Mouse (Mus musculus) layer of hippocampus, postnatal 10 days (tissue): ENCODE measurements around the gene Arnt. TPM values are rescaled to one million over a fixed set of nuclear protein-coding genes. Genes with fewer than 3 reads are reported as not detected.
A peak's percentile ranks its signal among the peaks of the same experiment; 100 is the strongest.

Source experiments
- DNase-seq, 2 experiments: peaks; one replicate each; pipeline ENCODE4 v3.0.0; 2021; ENCODE audit warnings: low spot score in 2 of 2
- total RNA-seq, 2 experiments: library from RNA; stranded (reverse); gene quantifications; 2 replicates each; pipeline ENCODE4 v1.2.3; 2021

The Arnt gene
- total RNA-seq, 2 experiments from 2014 or later = 35.8 to 44.0 TPM

DNA sequence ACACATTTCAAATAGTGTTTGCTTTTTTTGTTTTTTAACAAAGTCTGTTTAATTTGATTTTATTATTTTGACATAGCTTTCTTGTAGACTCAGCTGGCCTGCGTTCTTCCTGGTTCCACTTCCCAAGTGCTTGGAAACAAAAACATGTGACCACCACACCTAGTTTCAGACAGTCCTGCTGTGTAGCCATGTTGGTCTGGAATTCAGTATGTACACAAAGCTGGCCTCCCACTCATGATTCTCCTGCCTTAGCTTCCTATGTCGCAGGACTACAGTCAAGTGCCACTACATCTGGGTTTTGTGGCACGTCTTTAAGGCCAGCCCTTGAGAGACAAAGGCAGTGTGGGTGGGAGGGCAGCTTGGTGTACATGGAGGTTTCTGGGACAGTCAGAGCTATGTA, 16.7 kb downstream of the Arnt start:
- no peak for DNase-seq

DNA sequence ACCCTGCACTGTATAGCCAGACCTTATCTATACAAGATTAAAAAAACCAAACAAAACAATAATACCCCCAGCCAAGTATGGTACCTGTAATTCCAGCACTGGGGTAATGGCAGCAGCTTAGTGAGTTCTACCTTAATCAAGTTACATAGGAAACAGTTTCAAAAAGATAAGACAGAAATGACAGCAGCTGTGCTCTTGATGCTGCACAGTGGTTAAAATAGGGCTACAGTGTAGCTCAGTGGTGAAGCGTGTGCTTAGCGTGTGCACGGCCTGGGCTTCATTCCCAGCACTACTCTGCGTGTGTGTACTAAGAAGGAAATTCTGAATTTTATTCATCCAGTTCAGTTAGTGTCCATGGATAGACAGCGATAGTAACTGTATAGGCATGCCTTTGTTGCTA, 22.2 kb downstream of the Arnt start:
- DNase-seq = no peak

DNA sequence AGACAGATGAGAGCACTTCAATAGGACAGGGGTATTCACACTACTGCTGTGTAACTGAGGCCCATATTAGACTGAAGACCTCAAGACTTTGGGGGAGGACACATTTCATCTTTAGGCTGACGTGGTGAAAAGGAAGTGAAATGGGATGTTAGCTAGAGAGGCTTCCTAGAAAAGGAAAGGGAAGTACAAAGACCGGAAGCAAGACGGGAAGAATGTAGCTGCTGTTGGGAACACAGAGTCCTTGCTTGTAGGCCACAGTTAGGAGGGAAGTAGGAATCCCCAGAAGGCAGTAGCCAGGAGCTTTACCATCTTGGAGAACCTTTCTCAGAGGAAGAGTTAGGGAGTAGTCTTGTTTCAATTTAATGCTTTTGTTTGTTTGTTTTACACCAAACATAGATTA, 23.6 kb downstream of the Arnt start:
- DNase-seq = no peak

DNA sequence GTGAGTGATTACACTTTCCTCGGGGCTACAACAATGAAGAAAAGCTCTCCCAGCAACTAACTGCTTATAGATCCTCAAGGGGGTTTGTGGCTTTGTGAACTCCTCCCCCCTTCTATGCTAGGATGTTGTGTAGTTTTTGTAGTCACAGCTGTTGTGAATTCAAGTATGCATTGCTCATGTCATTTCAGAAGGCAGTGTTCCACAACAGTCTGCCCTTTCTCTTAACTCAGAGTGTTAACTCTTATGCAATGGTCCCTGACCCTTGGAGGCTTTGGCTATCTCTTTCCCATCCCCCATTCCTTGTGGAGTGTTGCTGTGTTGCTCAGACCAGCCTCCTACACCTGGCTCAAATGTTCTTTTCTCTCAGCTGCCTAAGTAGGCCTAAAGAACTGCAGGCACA, 25.2 kb downstream of the Arnt start:
- no peak for DNase-seq

DNA sequence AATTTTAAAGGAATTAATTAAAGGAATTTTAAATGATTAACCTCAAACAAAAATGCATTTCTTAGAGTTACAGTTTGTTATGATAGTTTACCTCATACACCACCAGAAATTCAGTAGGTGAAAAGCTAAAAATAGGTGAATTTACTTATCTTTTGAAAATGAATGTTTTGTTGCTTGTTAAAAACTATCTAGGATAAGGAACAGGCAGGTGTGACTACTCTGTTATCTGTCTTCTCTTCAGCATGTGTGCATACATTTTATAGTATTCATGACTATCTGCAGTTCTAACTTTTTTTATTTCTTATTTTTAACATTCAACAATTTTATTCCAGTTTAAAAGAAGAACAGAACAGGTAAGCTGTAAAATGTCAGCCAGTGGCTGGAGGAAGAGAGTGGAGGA, 29.7 kb downstream of the Arnt start:
- DNase-seq = no peak

DNA sequence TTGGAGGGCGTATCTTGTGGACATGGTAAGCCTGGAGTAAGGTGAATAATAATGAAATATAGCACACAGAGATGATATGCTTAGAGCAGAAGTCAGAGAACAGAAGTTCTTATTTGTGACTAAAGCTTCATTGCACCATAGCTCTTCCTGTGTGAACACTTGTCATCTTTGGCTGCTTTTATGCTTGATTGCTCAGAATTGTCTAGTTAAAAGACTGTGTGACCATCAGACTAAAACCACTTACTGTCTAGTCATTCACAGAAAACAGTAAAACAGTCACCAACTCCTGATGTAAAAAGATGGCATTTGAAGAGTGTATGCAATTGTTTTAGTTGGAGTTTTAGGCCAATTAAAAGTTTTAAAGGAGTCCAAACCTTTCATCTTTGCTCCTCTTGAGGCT, 44.8 kb downstream of the Arnt start:
- DNase-seq = no peak

DNA sequence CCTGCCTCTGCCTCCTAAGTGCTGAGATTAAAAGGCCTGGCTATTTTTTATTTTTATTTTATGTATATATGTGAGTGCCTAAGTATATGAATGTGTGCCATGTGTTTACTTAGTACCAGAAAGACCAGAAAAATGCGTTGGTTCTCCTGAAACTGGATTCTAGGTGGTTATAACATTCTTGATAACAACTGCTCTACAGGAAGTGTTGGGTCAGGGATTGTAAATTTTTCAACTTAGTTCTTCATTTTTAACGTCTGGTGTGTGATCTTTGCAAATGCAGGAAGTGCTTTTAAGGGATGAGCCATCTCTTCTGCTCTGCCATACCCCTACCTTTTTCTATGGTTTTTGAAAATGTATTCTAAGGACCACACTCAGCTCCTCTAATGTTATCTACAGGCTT, 52.2 kb downstream of the Arnt start:
- no peak for DNase-seq

DNA sequence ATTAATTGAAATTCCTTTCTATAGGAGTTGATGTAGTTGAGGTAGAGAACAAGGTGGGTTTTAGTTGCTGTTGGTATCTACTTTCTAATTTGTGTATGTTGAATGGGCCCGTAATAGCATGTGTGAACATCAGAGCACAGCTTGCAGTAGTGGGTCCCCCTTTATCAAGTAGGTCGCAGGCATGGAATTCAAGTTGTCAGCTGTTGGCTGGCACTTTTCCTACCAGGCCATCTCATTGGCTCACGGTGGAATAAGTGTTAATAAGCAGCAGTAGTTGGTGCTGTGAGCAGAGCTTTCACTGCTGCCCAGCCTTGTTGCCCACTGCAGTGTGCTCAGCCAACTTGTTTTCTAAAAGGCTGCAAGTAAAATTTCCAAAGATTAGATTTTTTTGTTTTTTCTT, 54.5 kb downstream of the Arnt start:
- no peak for DNase-seq

DNA sequence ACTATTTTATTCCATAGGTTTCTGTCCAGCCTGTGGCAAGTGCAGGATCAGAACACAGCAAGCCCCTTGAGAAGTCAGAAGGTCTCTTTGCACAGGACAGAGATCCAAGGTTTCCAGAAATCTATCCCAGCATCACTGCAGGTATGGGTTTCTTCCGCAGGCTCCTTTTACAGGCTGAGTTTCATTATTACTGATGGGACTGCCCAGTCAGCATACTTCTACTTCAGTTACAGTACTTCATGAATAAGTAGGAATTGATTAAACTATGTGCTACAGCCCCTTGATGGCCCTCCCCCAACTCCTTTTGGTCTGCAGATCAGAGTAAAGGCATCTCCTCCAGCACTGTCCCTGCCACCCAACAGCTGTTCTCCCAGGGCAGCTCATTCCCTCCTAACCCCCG, 56.0 kb downstream of the Arnt start:
- no peak for DNase-seq

DNA sequence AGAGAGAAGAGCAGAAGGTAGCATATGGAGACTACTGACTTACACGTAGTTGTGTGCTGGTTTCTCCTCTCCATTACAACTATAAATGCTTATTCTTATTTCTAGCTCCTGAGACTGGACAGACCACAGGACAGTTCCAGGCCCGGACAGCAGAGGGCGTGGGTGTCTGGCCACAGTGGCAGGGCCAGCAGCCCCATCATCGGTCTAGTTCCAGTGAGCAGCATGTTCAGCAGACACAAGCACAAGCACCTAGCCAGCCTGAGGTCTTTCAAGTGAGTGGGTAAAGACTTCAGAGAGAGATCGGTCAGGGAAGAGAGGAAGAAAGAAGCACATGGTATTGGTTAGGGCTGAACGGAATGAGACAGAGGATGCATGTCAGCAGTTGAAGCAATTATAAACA, 60.2 kb downstream of the Arnt start:
- DNase-seq = peak; percentile 41 to 58

DNA sequence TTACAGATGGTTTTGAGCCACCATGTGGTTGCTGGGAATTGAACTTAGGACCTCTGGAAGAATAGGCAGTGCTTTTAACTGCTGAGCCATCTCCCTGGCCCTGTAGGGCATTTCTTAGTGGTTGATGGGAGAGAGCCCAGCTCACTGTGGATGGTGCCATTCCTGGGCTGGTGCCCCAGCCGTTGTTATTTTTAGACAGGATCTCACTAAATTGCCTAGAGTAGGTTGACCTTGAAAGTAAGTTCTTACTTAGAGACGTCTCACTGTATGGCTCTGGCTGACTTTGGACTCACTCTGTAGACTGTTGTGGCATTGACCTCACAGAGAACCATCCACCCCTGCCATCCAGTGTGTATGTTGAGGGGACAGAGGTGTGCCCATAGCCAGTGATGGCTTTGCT, 64.0 kb downstream of the Arnt start:
- DNase-seq = no peak

DNA sequence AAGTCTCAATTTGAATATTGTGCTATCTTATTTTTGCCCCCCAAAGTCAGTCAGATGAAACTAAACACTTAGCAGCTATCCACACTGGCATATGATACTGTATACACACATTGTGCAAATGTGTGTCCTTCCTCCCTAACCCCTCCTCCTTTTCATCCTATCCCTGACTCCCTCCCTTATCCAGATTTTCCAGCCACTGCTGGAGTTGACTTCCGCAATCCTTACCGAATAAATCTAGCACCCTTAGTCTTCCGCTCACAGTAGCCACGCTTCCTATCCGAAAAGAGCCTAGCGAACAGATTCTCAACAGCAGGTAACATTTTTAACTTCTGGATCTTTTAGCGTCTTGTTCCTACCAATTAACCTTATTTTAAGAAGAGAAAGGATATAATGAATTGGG, 64.8 kb downstream of the Arnt start, which contains the start of gene Ctsk:
TSS of gene Ctsk (plus strand) at position 233 of the 400 bp plus-strand sequence.
- no peak for DNase-seq

DNA sequence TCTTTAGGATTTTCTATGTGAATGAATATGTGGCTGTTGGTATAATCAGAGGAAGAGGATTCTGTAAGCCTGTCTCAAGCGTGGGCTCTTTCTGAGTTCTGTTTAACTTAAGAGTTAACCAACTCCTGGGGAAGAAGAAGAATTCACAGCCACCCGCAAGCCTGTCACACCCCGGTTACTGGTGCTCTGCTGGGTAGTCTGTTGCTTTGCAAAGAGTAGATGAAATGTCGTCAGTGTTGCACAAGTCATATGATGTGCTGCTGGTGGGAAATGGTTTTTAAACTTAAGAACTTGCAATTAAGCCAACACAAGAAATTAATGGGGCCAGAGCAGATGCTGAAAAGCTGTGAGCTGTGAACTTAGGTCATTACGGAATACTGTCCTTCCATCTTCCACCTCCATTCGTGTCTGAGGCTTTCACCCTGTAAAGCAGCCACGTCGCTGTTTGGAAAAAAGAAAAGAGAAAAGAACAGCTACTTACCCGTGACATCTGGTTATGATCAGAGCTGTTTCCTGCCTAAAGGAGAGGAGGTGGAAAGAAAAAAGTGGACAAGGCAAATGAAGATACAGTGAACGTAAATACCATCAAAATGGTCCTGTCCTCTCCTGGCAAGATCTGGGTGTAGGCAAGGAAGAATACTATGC, 65.4 kb downstream of the Arnt start:
- DNase-seq = no peak

DNA sequence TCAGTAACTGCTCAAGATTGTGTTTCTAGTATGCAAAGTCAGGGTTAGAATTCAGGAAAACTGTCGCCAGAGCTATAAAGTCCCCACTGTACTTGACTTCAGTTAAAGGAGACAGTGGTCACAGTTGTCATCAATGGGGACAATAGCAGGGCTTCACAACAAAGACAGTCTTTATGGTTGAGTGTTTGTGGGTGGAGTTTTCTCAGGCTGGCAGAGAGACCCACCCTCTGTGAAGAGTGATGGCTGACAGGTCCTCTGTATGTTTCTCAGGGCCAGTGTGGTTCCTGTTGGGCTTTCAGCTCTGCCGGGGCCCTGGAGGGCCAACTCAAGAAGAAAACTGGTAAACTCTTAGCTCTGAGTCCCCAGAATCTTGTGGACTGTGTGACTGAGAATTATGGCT, 68.1 kb downstream of the Arnt start:
- DNase-seq = no peak

DNA sequence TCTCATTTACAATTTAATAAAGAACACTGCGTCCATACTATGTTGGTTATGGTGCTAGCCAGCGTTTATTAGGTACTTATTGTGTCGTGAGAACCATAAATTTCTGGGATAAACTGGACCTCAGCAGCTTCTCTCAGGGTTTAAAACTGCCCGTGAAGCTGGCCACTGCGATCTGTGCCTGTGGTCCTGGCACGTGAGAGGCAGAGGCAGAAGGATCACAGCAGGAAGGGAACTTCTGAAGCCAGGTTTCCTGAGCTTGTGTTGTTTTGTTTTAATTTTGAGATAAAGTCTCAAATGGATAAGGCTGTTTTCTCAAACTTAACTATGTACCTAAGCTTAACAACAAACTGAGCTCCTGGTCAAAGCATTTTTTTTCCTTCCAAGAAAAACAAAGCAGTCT, 75.2 kb downstream of the Arnt start:
- no peak for DNase-seq

DNA sequence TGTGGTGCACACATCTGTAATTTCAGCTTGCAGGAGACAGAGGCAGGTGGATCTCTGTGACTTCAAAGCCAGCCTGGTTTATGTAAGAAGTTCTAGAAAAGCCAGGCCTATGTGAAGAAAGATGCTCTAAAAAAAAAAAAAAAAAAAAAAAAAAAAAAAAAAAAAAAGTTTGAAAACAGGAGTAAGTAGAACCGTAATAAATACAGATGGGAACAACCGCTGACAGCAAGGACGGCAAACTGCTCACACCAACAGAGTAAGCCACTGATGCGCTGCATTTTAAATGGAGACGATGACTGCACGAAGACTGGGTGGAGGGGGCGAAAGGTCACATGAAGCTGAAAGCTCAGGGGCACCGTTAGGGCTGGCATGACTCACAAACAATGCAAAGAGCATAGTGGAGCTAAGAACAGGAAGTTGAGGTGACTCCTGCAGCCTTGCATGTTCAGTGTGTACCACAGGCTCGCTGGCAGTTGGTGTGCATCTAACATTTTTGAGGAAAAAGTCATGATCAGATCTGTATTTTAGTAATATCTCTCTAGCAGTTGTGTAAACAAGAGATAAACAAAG, 77.5 kb downstream of the Arnt start:
- DNase-seq = no peak

DNA sequence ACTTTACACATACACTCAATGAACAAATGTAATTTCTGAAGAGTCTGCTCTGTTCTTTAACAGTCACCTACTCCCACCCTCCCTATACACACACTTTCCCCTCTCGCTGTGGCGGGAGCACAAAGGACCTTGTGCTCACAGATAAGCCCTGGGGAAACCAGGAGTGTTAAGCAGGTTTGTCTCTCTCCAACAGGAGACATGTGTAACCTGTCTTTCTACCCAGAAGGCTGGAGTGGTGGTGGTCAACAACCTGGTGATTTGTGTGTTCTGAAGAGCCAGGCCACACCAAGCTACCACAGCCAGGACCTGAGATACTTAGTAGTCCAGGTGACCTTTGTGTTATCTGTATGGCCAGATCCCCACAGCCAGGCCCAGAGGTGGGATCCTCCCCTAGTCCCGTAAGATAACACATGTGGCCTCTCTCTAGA, 82.4 kb downstream of the Arnt start:
- DNase-seq = no peak

DNA sequence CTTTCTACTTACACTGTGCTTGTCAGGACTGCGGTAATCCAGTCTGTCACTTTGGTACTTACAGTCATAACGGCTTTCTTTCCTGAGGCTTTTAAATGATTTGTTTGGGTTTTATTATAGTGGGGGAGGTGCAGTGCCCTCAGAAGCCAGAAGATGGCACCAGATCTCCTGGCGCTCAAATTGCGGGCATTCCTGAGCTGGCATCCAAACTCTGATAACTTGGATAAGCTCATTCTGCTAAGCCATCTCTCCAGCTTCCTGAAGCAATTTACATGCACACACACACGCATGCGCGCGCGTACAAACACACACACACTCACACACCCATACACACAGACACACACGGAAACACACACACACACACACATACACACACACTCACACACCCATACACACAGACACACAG, 83.3 kb downstream of the Arnt start:
- DNase-seq = peak; percentile 74 to 86

DNA sequence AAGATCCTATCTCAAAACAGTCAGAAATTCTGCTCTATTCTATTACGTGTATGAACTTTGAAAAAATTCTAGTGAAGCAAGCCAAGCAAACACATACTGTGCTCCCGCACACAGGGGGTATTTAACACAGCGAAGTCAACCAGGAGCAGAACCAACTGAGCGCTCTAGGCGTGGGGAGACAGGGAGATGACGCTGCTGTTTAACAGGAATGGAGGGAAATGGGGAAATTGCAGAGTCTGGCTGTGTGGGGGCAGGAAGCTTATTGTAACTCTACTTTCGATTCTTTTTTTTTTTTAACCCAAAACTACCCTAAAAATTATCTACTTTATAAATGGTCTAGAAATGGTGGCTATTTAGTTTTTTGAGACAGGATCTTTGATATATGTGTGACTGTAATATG, 84.7 kb downstream of the Arnt start:
- DNase-seq = no peak

DNA sequence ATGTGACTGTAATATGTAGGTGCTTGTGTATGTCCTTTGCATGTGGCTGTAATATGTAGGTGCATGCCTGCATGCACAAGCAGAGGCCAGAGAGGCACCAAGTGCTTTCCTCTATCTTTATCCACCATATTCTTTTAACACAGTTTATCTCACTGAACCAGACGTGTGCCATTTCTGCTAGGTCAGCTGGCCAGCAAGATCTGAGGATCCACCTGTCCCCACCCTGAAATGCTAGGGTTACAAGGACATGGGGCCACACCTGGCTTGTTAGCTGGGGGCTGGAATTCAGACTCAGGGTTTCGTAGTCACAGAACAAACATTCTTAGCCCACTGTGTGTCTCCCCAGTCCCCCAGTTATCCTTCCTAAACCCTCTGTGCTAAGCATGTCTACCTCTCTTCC, 85.1 kb downstream of the Arnt start:
- DNase-seq = no peak

DNA sequence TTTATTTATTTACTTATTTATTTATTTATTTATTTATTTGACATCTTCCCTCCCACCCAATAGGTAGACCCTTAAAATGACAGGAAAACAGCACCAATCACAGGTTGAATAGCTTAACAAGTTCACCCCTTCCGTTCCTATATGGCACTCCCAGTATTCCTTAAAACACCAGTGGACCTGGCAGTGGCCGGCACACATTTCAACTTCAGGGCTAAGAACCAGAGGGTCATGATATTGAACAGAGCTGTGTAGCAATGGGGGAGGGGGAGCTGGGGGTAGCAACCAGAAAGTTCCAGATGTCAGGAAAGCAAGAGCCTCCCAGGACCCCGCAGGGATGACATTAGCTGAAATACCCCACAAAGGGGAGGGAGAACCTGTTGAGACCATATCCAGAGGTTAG, 85.9 kb downstream of the Arnt start:
- DNase-seq = no peak

DNA sequence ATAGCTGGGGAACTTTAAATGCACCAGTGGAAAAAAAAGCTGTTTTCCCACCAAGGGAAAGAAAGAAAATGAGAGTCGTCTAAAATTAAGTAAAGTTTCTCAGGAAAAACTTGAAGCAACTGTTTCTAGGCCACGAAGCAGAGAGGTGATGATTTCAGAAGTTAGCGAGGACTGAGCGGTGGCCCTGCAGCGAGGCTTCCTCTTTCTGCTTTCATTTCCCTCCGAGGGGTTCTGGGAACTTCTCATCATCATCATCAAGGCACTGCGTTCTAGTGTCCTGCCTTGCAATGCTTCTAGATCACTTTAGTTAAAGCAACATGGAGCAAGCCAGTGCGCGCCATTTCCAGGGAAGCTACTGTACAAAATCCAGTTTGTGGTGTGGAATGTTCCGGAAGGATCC, 87.0 kb downstream of the Arnt start:
- no peak for DNase-seq

DNA sequence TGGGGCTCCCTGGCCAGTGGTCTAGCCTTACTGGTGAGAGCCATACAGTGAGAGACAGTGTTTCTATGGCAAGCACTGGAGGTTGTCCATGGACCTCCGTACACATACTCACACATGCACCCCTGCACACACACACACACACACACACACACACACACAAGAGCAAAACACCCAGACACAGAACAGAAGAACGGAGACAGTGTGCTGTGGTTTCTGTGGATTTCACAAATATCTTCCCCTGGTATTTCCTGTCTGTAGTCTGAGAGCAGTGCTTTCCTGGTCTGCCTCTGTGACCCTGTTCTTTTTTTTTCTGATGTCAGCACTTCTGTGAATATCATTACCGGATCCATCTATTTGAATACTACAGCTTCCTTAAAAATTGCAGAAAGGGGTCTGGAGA, 89.5 kb downstream of the Arnt start:
- no peak for DNase-seq

DNA sequence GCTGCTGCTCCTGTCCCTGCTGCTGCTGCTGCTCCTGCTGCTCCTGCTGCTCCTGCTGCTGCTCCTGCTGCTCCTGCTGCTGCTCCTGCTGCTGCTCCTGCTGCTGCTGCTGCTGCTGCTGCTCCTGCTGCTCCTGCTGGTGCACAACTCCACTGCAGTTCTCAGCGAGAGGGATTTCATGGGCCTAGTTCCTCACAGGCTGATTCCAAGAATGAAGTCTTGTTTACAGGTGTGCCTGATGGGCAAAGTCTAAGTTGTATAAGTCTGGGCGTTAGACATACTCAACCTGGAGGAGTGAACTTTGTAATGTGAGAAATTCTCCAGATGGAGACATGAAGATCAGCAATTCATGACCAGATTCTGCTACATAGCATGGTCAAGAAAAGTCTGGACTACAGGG, 90.5 kb downstream of the Arnt start:
- DNase-seq = no peak
